Mouse (Mus musculus) hindbrain, embryonic 16.5 days (tissue): ENCODE results near the gene Slc36a3. TPM values are rescaled to one million over a fixed set of nuclear protein-coding genes. Genes with fewer than 3 reads are reported as not detected.
A peak's percentile ranks its signal among the peaks of the same experiment; 100 is the strongest.

Source experiments
- ATAC-seq: fragments of 200-750 bp; cut with Nextera tagmentation; 2 replicates; pipeline ENCODE4 v1.8.0; 2017; ENCODE audit warnings: moderate TSS enrichment, moderate library complexity
- H3K27ac ChIP-seq: fragments of 300-500 bp; sonication (generic); 2 replicates; pipeline ENCODE4 v1.5.1; 2014; ENCODE audit warnings: low read depth, mild to moderate bottlenecking, control low read depth, low read length, moderate library complexity
- H3K27me3 ChIP-seq: fragments of 300-500 bp; sonication (generic); replicated peaks from 2 replicates; pipeline ENCODE4 v1.6.1; 2014; ENCODE audit warnings: low read length; ENCODE audit not compliant: control insufficient read depth, insufficient read depth
- H3K36me3 ChIP-seq: fragments of 300-500 bp; sonication (generic); 2 replicates; pipeline ENCODE4 v1.6.1; 2014; ENCODE audit warnings: mild to moderate bottlenecking, low read length, moderate library complexity, mixed read lengths; ENCODE audit not compliant: control insufficient read depth, insufficient read depth
- H3K4me1 ChIP-seq: fragments of 300-500 bp; sonication (generic); 2 replicates; pipeline ENCODE4 v1.6.1; 2014; ENCODE audit warnings: low read depth, low read length; ENCODE audit not compliant: control insufficient read depth, insufficient read depth
- H3K4me2 ChIP-seq: fragments of 300-500 bp; sonication (generic); 2 replicates; pipeline ENCODE4 v1.6.1; 2014; ENCODE audit warnings: mild to moderate bottlenecking, low read length, control low read depth, moderate library complexity
- H3K4me3 ChIP-seq: fragments of 300-500 bp; sonication (generic); 2 replicates; pipeline ENCODE4 v1.5.1; 2014; ENCODE audit warnings: mild to moderate bottlenecking, low read length, control low read depth, moderate library complexity
- H3K9ac ChIP-seq: fragments of 300-500 bp; sonication (generic); 2 replicates; pipeline ENCODE4 v1.6.1; 2014; ENCODE audit warnings: low read depth, mild to moderate bottlenecking, control low read depth, low read length, moderate library complexity
- H3K9me3 ChIP-seq: fragments of 300-500 bp; sonication (generic); 2 replicates; pipeline ENCODE4 v1.6.1; 2014; ENCODE audit warnings: mild to moderate bottlenecking, low read length, moderate library complexity; ENCODE audit not compliant: control insufficient read depth
- WGBS: fragments of 180-500 bp; shearing (Covaris S2); extraction: QIAGEN DNeasy Blood & Tissue Kit; methylation state at CpG from one replicate; pipeline ENCODE4 v1.1.7; 2014; 5-methylcytosine and 5-hydroxymethylcytosine counted together
- polyA plus RNA-seq: library from polyadenylated mRNA; unstranded; fragments of >200 nt; fragmentation: Nextera tagmentation; extraction: Ambion mirVana; gene quantifications from 2 replicates; pipeline ENCODE4 v1.2.1, GENCODE M21; 2015

The Slc36a3 gene
- polyA plus RNA-seq, 1 experiment from 2014 or later: not detected

DNA sequence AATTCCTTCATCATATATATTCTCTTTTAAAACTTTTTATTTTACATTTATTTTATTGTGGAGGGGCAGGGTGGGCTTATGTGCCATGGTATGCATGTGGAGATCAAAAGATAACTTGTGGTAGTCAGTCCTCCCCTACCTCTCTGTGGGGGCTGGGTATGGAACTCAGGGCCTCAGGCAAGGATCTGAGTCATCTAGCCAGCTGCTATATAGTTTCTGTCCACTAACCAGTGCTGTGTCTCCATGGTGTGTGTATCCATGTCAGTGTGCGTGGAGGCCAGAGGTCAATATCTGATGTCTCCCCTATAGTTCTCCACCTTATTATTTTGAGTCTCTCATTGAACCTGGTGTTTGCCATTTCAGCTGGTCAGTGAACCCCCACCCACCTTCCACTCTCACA lies 17.1 kb downstream of the Slc36a3 start:
- ATAC-seq: no peak
- Histone ChIP-seq H3K4me1 (no peaks in the 10 kb centered on the region), H3K36me3 (no peaks in the 10 kb centered on the region), H3K27me3 (no peaks in the 10 kb centered on the region), H3K9me3 (no peaks in the 10 kb centered on the region), H3K4me3 (no peak overlapping the region), H3K27ac (no peak overlapping the region), H3K4me2 (no peak overlapping the region), H3K9ac (no peak overlapping the region)
- WGBS: 92% methylated on average over 1 of the region's 1 CpGs

DNA sequence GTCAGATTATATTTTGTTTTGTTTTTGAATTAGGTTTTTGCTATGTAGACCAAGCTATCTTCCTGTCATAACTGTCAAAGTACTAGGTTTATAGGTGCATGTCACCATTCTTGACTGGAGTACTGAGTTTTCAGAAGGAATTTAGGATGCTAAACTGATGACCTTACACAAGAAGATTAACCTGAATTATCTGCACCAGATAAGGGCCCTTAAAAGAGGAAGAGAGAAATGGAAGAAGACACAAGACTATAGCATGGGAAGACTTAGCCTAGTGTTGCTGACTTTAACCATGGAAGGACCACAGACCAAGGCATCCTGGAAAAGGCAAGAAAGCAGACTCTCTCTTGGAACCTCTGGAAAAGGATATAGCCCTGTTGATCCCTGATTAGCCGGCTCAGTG lies 18.3 kb downstream of the Slc36a3 start:
- no peak overlapping the region for H3K27ac ChIP-seq
- no peak for ATAC-seq
- H3K4me2 ChIP-seq: no peak overlapping the region
- no peak overlapping the region for H3K4me3 ChIP-seq
- no peaks in the 10 kb centered on the region for H3K4me1 ChIP-seq
- H3K36me3 ChIP-seq: no peaks in the 10 kb centered on the region
- no peaks in the 10 kb centered on the region for H3K27me3 ChIP-seq
- WGBS: 94% methylated on average over 1 of the region's 1 CpGs
- H3K9ac ChIP-seq: no peak overlapping the region
- no peaks in the 10 kb centered on the region for H3K9me3 ChIP-seq

DNA sequence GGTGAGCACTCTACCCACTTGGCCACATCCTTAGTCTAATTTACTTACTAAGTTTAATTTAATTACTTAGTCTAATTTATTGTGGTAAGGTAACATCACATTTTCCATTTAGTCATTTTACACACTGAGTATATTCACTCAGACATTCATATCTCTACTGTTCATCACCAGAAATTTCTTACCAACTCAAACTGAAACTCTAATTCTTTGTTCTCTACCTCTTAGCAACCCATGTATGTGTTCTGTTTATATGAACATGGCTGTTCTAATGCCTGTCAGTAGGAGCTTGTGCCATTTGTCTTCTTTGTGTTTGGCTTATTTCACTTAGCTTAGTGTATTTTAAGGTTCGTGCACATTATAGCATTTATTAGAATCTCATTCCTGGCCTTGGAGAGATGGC lies 19.6 kb downstream of the Slc36a3 start:
- H3K9me3 ChIP-seq: no peaks in the 10 kb centered on the region
- no peaks in the 10 kb centered on the region for H3K27me3 ChIP-seq
- no peak overlapping the region for H3K4me3 ChIP-seq
- no peaks in the 10 kb centered on the region for H3K4me1 ChIP-seq
- no peak overlapping the region for H3K4me2 ChIP-seq
- H3K27ac ChIP-seq: no peak overlapping the region
- ATAC-seq: no peak
- WGBS: 83% methylated on average over 1 of the region's 1 CpGs
- H3K36me3 ChIP-seq: no peaks in the 10 kb centered on the region
- no peak overlapping the region for H3K9ac ChIP-seq

DNA sequence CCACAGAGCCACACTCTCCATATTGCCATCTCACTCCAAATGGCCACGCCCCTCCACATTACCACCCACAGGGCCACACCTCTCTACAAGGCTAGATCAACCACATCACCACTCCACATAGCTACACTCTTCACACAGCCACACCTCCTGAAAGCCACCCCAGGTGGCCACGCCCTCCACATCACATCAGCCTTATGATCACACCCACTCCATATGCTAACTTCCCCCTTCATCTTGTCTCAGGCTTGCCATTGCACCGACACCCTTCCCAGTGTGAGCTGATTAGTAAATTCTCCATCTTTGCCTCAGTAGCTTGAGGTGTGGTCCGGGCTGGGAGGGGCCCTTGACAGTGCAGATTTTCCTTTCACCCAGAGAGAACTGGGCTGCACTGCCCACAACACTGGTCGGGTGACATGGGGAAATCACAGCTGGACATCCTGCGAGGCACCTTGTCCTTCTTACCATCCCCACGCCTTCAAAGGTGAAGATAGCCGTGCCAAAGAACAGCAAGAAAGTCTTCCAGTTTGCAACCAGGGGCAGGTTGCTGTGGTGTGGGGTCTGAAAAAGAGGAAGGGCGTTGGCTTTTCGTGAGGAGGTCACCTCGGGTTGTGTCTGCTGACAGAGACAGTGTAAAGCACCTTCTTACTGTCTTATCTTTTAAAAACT lies 20.3 kb downstream of the Slc36a3 start:
- no peaks in the 10 kb centered on the region for H3K9me3 ChIP-seq
- H3K27me3 ChIP-seq: no peaks in the 10 kb centered on the region
- H3K4me1 ChIP-seq: no peaks in the 10 kb centered on the region
- no peaks in the 10 kb centered on the region for H3K36me3 ChIP-seq
- ATAC-seq: no peak
- no peak overlapping the region for H3K27ac ChIP-seq
- 90% methylated on average over 11 of the region's 11 CpGs for WGBS
- no peak overlapping the region for H3K9ac ChIP-seq
- H3K4me2 ChIP-seq: no peak overlapping the region
- no peak overlapping the region for H3K4me3 ChIP-seq

DNA sequence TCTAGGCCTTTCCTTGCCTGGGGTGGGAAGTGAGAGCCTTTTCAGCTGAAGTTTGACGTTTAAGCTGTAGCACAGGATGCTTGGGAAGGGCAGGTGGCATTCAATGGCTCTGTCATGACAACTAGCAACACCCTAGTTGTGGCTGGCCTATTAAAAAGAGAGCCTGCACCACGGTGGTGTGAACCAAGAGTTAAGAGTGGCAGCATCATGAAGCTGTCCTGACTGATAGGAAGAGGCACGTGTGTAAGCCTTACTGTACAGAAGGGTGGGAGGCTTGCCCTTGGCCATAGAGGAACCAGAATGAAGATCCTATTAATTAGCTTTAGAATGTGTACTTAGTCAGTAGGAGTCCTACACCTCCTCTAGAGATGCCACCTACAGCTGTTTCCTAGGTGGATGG lies 23.1 kb downstream of the Slc36a3 start:
- no peak for ATAC-seq
- no peaks in the 10 kb centered on the region for H3K27me3 ChIP-seq
- H3K9ac ChIP-seq: no peak overlapping the region
- no peak overlapping the region for H3K4me3 ChIP-seq
- H3K9me3 ChIP-seq: no peaks in the 10 kb centered on the region
- 76% methylated on average over 3 of the region's 3 CpGs for WGBS
- H3K27ac ChIP-seq: no peak overlapping the region
- H3K4me2 ChIP-seq: no peak overlapping the region
- no peaks in the 10 kb centered on the region for H3K4me1 ChIP-seq
- H3K36me3 ChIP-seq: no peaks in the 10 kb centered on the region

DNA sequence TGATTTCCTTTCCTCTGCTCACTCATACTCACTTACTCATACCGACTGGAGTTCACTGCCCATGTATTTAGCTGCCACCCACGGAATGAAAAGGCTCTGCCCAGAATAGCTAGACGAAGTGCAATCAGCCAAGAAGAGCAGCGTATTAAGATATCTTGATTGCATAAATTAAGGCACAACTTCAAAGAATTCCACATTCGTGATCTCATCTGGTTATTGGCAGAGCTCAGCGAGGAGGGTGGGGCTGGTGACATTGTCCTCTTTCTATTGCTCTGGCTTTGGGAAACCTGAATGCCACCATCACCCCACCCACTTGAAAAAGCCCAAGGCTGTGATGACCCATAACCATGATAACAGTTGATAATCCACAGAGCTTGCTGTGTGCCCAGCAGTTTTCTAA lies 23.6 kb downstream of the Slc36a3 start:
- 66% methylated on average over 6 of the region's 6 CpGs for WGBS
- no peak overlapping the region for H3K4me3 ChIP-seq
- H3K9me3 ChIP-seq: no peaks in the 10 kb centered on the region
- no peak overlapping the region for H3K9ac ChIP-seq
- ATAC-seq: no peak
- H3K27me3 ChIP-seq: no peaks in the 10 kb centered on the region
- no peak overlapping the region for H3K27ac ChIP-seq
- no peak overlapping the region for H3K4me2 ChIP-seq
- no peaks in the 10 kb centered on the region for H3K36me3 ChIP-seq
- H3K4me1 ChIP-seq: no peaks in the 10 kb centered on the region

DNA sequence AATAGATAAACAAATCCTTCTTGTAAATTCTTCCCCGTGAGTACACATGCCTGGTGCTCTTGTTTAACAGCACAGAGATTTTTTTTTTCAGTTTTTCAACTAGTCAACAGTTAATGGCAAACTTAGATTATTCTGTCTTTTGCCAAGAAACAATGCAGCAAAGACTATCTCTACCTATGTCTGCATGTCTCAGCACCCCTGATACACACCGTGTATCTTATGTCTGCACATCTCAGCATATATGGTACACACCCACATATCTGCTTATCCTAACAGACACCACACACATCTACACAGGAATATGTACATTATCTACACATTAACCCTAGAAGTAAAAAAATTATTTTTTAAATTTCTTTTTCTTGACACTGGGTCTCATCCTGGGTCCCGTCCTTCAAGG lies 24.8 kb downstream of the Slc36a3 start:
- Histone ChIP-seq H3K4me2 (no peak overlapping the region), H3K9me3 (no peaks in the 10 kb centered on the region), H3K36me3 (no peaks in the 10 kb centered on the region), H3K27ac (no peak overlapping the region), H3K4me1 (no peaks in the 10 kb centered on the region), H3K27me3 (no peaks in the 10 kb centered on the region), H3K4me3 (no peak overlapping the region), H3K9ac (no peak overlapping the region)
- ATAC-seq: no peak
- 85% methylated on average over 3 of the region's 3 CpGs for WGBS

DNA sequence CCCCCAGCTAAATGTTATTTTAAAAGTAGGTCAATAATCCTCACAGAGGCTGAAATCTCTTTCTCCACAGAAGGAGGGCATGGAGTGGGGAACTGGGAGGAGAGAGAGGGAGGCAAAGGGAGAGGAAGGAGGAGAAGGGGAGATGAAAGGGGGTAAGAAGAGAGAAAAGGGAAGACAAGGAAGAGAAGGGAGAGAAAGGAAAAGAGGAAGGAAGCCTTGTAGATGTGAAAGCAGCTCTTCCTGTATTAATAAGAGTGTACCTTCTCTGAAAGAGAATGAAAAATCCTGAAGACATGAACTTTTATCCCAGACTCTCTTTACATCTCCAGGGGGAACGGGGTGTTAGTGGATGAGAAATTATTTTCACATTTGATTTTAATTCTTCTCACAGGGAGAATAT lies 30.1 kb downstream of the Slc36a3 start:
- Histone ChIP-seq H3K9me3 (no peaks in the 10 kb centered on the region), H3K4me2 (no peak overlapping the region), H3K27ac (no peak overlapping the region; the same call in 1 of the 2 replicates), H3K9ac (no peak overlapping the region), H3K27me3 (no peaks in the 10 kb centered on the region), H3K36me3 (no peaks in the 10 kb centered on the region), H3K4me3 (no peak overlapping the region), H3K4me1 (no peaks in the 10 kb centered on the region)
- no peak for ATAC-seq
- 85% methylated on average over 1 of the region's 1 CpGs for WGBS

DNA sequence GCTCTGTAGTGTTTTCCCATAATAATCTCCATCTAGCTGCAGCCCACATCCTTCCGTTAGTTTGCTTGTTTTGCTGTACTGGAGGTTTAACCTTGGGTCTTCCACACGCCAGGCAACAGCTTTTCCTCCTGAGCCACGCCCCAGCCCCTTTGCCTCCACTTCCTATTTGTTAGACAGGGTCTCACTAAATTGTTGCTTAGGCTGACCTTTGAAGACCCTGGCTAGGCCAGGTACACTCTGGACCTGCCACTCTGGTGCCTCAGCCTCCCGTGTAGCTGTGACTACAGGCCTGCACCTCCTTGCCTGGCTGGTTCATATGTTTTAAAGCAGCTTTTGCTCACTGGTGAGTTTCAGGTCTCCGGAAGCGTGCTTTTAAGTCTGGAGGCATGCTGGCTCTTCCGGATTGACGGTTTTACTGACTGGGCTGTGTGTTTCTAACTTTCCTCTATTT lies 30.7 kb downstream of the Slc36a3 start:
- Histone ChIP-seq H3K27me3 (no peaks in the 10 kb centered on the region), H3K9ac (no peak overlapping the region), H3K4me3 (no peak overlapping the region), H3K9me3 (no peaks in the 10 kb centered on the region), H3K4me2 (no peak overlapping the region), H3K36me3 (no peaks in the 10 kb centered on the region), H3K27ac (peak overlapping the region; percentile 61; the same call in 1 of the 2 replicates), H3K4me1 (no peaks in the 10 kb centered on the region)
- ATAC-seq: no peak
- WGBS: 79% methylated on average over 8 of the region's 8 CpGs

DNA sequence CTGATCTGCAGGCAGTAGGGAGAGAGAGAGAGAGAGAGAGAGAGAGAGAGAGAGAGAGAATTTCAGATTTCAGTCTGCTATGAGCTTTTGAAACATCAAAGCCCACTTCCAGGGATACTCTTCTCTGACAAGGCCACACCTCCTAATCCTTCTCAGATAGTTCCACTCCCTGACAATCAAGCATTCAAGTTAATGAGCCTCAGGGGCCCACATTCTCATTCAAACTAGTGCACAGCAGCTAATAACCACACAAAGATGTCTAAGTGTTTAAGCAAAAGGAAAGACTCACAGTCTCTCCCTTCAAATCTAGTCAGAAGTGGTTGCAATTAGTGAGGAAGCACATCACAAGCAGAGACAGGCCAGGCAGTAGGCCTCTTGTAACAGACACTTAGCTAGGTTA lies 31.2 kb downstream of the Slc36a3 start:
- Histone ChIP-seq H3K4me3 (no peak overlapping the region), H3K36me3 (no peaks in the 10 kb centered on the region), H3K4me1 (no peaks in the 10 kb centered on the region), H3K9ac (no peak overlapping the region), H3K27me3 (no peaks in the 10 kb centered on the region), H3K27ac (no peak overlapping the region), H3K9me3 (no peaks in the 10 kb centered on the region), H3K4me2 (no peak overlapping the region)
- no peak for ATAC-seq
